Mouse (Mus musculus): ENCODE results near the gene Gm13695.
"Not testable (repeated sequence)": the region's sequence is repeated elsewhere in the genome, so short reads cannot be mapped to it uniquely, and the experiment has no call there.

Gm13695 gene

DNA sequence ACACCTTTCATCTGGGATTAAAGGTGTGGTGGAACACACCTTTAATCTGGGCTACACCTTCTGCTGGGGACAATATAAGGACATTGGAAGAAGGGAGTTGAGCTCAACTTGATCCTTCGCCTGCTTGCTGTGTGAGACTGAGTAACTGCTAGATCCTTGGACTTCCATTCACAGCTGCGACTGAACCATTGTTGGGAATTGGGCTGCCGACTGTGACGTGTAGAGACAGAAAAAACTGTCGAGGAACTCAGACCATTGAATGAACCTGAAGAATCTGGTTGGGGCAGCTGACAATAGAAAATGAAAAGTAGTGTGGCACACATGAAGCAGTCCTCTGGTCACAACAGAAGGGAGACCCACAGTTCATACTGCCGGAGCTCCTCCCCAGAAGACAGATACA is at the start of gene Gm13695:
Gm13695 (plus strand) TSS at position 301 of the 400 bp plus-strand sequence.
- not testable (repeated sequence) for DNase-seq

DNA sequence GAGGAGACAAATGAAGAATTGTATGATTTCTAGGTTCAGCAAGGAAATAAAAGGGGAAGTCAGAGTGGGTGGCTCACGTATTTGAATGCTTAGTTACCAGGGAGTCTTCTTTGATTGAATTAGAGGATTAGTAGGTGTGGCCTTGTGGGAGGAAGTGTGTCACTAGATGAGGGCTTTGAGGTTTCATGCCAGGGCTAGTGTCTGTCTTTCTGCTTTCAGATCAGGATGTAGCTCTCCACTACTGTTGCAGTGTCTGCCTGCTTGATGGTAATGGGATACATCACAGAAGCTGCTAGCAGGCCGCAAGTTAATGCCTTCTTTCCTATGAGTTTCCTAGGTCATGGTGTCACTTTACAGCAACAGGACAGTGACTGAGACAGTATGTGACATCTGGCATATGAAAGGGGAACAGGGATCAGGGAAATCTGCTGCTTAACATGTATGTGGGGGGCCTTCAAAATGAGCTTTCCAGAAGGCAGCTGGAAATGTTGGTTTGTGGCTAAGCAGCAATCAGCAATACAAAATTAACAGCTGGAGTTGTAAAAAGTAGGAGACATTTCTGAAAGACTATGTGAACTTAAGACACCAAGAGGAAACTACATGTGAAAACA is 37.5 kb upstream of the Gm13695 start:
- DNase-seq: no peak

DNA sequence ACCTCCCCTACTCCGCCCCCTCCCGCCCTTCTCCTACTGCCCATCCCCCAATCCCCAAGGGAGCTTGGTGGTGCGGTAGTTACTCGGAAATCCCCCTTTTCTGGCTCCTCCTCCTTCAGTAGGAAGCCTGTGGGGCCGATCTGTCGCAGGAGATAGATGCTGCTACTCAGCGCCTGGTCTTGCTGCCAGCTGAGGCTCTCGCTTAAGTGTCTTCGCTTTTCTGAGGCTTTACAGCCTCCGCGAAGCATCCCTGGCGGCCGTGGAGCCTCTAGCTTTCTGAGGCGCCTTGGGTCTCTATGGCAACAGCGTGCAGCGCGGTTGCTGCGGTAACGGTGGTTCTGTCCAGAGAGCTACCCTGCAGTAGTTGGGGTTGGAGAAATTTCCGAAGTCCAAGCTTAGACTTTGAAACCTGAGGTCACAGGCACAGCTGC is 26.2 kb upstream of the Gm13695 start, which contains the start of gene Zswim2:
Zswim2 (minus strand) TSS at position 298 of the 431 bp plus-strand sequence.
- DNase-seq: peak; percentile 88

DNA sequence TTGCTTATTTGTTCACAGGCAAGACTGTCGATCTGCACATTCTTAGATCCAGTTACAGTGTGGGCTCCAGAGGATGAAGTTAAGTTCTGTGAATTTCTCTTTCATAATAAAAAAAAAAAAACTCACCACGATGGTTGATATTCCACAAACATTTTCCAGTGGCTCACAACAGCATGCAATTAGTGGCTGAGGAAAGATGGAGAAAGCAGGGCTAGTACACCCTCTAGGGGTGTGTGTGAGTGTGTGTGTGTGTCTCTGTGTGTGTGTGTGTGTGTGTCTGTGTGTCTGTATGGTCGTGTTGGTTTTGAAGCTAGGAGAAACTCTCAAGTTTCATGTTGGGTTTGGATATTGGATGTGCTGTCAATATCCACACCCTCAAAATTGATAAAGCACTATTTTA is 25.7 kb upstream of the Gm13695 start:
- no peak for DNase-seq

DNA sequence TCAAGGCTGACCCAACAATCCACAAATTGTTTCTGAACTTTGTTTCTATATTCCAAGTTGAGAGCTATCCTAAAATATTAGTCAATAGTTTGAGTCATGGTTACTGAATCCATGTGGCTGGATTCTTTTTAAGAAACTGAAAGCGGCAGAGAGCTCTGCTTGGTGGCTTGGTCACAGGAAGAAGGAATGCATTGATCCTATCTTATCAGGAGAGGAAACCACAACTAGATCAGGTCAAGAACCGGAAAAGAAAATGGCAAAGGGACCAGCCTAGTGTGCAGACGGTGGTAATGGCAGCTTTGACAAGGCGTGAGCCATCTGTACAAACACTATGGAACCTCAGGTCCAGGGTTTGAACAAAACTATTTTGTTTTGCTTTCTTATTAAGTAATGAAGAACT is 25.3 kb upstream of the Gm13695 start:
- DNase-seq: no peak

DNA sequence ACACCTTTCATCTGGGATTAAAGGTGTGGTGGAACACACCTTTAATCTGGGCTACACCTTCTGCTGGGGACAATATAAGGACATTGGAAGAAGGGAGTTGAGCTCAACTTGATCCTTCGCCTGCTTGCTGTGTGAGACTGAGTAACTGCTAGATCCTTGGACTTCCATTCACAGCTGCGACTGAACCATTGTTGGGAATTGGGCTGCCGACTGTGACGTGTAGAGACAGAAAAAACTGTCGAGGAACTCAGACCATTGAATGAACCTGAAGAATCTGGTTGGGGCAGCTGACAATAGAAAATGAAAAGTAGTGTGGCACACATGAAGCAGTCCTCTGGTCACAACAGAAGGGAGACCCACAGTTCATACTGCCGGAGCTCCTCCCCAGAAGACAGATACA is 11.7 kb upstream of the Gm13695 start, which contains the start of gene Gm13698:
Gm13698 (plus strand) TSS at position 301 of the 400 bp plus-strand sequence.
- DNase-seq: not testable (repeated sequence)

DNA sequence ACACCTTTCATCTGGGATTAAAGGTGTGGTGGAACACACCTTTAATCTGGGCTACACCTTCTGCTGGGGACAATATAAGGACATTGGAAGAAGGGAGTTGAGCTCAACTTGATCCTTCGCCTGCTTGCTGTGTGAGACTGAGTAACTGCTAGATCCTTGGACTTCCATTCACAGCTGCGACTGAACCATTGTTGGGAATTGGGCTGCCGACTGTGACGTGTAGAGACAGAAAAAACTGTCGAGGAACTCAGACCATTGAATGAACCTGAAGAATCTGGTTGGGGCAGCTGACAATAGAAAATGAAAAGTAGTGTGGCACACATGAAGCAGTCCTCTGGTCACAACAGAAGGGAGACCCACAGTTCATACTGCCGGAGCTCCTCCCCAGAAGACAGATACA is 5.9 kb upstream of the Gm13695 start, which contains the start of gene Gm13693:
Gm13693 (plus strand) TSS at position 301 of the 400 bp plus-strand sequence.
- DNase-seq: not testable (repeated sequence)

DNA sequence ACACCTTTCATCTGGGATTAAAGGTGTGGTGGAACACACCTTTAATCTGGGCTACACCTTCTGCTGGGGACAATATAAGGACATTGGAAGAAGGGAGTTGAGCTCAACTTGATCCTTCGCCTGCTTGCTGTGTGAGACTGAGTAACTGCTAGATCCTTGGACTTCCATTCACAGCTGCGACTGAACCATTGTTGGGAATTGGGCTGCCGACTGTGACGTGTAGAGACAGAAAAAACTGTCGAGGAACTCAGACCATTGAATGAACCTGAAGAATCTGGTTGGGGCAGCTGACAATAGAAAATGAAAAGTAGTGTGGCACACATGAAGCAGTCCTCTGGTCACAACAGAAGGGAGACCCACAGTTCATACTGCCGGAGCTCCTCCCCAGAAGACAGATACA is 5.7 kb downstream of the Gm13695 start, which contains the start of gene Gm13696:
Gm13696 (plus strand) TSS at position 301 of the 400 bp plus-strand sequence.
- DNase-seq: not testable (repeated sequence)

DNA sequence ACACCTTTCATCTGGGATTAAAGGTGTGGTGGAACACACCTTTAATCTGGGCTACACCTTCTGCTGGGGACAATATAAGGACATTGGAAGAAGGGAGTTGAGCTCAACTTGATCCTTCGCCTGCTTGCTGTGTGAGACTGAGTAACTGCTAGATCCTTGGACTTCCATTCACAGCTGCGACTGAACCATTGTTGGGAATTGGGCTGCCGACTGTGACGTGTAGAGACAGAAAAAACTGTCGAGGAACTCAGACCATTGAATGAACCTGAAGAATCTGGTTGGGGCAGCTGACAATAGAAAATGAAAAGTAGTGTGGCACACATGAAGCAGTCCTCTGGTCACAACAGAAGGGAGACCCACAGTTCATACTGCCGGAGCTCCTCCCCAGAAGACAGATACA is 11.5 kb downstream of the Gm13695 start, which contains the start of gene Gm13694:
Gm13694 (plus strand) TSS at position 301 of the 400 bp plus-strand sequence.
- not testable (repeated sequence) for DNase-seq

DNA sequence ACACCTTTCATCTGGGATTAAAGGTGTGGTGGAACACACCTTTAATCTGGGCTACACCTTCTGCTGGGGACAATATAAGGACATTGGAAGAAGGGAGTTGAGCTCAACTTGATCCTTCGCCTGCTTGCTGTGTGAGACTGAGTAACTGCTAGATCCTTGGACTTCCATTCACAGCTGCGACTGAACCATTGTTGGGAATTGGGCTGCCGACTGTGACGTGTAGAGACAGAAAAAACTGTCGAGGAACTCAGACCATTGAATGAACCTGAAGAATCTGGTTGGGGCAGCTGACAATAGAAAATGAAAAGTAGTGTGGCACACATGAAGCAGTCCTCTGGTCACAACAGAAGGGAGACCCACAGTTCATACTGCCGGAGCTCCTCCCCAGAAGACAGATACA is 17.3 kb downstream of the Gm13695 start, which contains the start of gene Gm13697:
Gm13697 (plus strand) TSS at position 301 of the 400 bp plus-strand sequence.
- not testable (repeated sequence) for DNase-seq

DNA sequence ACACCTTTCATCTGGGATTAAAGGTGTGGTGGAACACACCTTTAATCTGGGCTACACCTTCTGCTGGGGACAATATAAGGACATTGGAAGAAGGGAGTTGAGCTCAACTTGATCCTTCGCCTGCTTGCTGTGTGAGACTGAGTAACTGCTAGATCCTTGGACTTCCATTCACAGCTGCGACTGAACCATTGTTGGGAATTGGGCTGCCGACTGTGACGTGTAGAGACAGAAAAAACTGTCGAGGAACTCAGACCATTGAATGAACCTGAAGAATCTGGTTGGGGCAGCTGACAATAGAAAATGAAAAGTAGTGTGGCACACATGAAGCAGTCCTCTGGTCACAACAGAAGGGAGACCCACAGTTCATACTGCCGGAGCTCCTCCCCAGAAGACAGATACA is 23.1 kb downstream of the Gm13695 start, which contains the start of gene Gm13691:
Gm13691 (plus strand) TSS at position 301 of the 400 bp plus-strand sequence.
- DNase-seq: not testable (repeated sequence)

DNA sequence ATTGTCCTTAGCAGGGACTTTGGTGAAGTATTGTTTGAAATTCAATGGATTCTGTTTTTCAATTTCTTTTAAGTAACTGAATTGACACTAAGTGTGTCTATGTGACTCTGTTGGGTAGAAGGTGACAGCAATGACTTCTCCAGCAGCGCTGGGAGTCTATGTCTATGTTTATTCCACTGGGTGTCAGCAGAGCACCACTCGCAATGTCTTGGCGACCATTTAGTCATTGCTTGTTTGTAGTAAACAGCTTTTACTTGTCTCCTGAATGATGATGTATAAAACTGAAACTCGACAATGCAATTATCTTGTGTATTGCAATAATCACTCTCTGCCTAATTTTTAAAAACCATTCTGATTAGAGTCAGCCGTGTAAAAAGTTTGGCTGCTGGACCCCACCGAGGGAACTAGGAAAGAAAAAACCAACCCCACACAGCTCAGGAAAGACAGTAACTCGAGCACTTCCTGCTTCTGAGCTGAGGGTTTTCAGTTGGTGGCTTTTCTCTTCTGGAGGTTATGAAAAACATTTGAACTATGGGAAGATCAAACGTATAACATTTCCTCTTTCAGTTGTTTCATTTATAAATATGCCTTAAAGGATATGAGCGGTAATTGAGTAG is 26.6 kb downstream of the Gm13695 start:
- DNase-seq: not testable (repeated sequence)

DNA sequence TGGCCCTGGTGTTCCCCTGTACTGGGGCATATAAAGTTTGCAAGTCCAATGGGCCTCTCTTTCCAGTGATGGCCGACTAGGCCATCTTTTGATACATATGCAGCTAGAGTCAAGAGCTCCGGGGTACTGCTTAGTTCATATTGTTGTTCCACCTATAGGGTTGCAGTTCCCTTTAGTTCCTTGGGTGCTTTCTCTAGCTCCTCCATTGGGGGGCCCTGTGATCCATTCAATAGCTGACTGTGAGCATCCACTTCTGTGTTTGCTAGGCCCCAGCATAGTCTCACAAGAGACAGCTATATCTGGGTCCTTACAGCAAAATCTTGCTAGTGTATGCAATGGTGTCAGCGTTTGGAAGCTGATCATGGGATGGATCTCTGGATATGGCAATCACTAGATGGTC is 27.4 kb downstream of the Gm13695 start:
- not testable (repeated sequence) for DNase-seq

DNA sequence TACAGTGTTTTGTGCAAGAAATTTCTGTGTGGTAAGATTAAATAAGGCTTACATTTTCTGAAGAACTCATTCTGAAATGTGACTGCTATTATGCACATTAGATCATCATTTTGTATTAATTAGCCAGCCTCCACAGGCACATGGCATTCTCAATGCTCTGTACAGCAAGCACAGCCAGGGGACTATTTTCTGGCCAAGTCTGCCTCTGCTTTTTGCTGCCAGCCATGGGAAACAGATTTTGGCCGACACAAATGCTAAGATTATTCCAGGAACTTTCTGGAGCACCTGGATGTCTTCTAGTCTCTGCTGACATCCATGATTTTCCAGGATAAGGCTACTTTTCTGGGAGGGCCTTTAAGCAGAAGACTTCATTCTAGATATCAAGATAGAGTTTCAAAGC is 41.8 kb downstream of the Gm13695 start:
- DNase-seq: peak; percentile 79

DNA sequence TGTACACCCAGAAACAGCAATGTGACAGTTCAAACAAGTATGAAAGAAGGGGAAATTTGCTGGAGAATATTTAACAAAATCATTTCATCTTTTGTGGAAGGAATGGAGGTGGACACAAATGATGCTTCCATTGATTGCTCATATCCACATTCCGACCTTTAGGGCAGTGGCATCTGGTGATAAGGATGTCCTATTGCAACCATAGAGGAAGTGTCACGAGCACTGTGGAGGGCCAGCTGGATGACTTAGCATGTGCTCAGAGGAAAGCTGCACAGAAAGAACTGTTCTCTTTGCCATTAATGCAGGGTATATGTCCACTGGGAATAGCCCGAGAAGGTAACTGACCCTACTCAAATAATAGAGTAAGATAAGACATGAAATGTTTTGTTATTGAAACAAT is 42.7 kb downstream of the Gm13695 start:
- no peak for DNase-seq

DNA sequence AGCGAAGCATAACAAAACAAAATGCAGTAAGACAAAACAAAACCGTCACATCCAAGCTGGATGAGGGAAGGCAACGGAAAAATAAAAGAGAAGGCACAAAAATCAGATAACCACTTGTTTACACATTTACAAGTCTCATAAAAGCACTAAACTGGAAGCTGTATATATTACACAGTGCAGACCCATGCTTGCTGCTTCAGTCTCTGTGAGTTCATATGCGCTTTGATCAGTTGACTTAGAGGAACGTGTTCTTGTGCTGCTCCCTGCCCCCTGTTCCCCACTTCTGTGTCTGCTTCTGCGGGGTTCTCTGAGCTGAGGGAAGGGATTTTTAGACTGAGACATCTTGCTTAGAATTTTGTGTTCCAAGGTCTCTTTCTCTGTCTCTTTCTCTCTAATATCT is 47.5 kb downstream of the Gm13695 start:
- DNase-seq: no peak

DNA sequence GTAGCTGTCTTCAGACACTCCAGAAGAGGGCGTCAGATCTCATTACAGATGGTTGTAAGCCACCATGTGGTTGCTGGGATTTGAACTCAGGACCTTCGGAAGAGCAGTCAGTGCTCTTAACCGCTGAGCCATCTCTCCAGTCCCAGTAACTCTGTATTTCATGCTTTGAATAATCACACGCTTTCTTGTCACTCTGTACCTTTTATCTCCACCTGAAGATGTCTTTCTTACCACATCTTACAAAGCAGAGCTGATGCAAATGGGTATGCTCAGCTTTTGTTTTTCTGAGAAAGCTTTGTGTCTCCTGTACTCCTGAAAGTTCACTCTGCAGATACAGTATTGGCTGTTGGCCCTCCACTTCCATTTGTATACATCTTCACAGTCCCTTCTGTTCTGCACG is 49.2 kb downstream of the Gm13695 start:
- DNase-seq: not testable (repeated sequence)

DNA sequence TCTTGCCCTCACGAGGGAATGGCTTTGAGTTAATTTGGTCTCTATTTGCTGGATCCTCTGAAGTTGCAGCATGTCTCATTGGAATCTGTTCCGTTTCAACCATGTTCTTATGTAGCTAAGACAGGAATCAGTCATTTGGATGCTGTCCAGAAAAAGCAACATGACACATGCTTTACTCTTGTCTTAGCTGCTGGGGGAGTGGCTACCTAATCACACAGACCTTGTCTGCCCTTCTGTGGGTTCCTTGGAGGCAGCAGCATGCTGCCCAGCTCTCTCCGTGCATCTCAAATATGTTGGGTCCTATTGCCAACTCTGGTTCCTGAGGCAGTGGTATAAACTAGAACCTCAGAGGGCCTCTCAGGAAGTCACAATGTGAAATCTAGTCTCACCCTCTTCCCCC is 51.2 kb downstream of the Gm13695 start:
- DNase-seq: no peak

All from layer of hippocampus, adult 9-11 months (tissue).